Mouse (Mus musculus) T-cell, adult 66 days (primary cell): Measurements from ENCODE around the gene Zfy1. TPM values are rescaled to one million over a fixed set of nuclear protein-coding genes. Genes with fewer than 3 reads are reported as not detected.

Source experiments
- total RNA-seq, 2 experiments: library from RNA; stranded (reverse); gene quantifications; 3 replicates in 1 of 2; 4 replicates in 1 of 2; pipeline ENCODE4 v1.2.4; 2023

Zfy1 gene
- total RNA-seq = not detected

DNA sequence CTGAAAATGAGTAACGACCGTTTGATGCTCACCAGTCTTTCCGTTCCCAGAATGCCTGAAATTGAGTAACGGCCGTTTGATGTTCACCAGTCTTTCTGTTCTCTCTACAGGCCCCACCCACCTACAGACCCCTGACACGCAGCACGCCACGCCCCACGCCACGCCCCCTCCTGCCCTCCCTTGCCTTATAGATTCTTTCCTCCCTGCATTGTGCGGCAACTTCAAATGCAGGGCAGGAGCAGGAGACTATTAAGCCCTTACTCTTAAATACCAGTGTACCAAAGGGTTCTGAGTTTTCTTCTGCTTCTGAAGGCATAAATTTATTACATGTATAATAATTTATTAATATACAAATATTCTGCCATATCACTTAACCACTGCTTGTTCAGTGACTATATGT, at the start of gene Zfy1:
Zfy1 (minus strand) TSS at position 101 of the 400 bp plus-strand sequence.

DNA sequence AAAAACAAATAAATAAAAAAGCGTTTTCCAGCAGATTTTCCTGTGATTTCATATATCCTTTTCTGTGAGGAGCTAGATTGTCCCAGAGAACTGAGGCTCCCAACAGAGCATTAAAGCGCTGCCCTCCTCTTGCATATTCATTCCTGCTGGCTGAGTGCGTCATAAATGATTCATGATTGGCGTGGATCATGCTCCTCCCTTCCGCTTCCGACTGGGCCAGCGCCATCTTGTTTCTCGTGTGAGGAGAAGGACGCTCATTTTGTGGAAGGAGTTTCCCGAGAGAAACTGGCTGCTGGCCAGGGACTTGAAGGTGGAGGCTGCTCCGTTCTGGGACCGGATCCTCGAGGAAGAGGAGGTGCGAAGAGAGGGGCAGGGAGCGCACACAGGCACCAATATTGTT, 21.2 kb upstream of the Zfy1 start, which contains the start of gene Uba1y:
Uba1y (plus strand) TSS at position 254 of the 400 bp plus-strand sequence.

Other genes with a start within 250 kb of the Zfy1 start
- not detected for gene Uba1y, start 21.2 kb upstream of the Zfy1 start, total RNA-seq
- 10 to 100 TPM in 1 of 2 experiments, not detected in 1; 52.9 TPM for gene Kdm5d, start 100.4 kb upstream of the Zfy1 start, total RNA-seq
- gene Eif2s3y, start 213.1 kb upstream of the Zfy1 start, total RNA-seq = 100 to 1,000 TPM in 1 of 2 experiments, not detected in 1; 127 TPM